Mouse (Mus musculus): ENCODE measurements around the gene Fam155a.
A peak's percentile ranks its signal among the peaks of the same experiment; 100 is the strongest.

Fam155a gene

DNA sequence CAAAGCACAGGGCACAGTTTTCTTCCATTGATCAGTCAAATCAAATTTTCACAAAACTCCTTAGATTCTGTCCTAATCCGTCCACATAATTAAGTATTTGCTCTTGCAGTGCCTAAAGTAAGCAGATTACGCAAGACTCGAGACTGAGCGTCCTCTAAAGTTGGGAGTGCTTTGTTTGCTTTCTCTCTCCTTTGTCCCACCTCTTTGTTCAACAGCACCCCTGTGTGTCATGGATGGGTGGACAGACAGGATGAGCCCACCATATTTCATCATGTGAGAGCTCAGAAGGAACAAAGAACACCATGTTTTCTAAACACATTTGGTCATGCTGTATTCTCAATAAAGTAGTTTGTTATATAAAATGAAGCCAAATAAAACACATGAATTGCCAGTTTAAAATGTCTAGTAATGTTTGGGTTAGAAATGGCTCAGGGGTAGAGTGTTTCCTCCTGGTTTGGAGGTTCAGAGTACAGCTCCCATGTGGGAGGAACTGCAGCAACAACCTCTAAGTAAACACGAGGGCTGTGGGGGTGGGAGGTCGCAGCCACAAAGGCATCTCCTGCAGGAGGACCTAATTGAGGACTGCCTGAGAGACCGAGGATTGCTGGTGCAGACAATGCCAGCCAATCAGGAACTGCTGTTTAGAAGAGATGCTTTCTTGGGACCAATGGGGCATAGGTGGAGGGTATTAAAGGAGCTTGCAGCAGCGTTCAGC, 482.8 kb downstream of the Fam155a start:
- no peak for DNase-seq (ENCODE audit: low spot score in 2 of 2)

DNA sequence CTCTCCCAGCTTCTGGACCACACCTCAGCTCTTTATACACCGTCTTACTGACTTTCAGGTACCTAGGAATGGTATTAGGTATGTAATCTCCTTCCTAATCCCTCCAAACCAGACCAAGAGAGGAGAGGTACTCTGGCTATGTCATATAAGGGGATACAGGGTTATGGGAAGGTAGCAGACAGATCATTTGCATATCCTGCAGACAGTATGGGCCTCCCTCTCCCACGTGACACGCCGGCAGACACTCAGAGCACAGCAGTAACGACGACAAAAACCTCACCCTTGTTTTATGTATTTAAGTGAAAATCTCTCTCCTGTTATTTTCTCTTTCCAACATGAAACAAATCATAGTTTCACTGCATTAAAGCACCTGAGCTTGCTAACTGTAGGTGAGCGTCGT, 496.8 kb downstream of the Fam155a start:
- DNase-seq (ENCODE audit: low spot score in 2 of 2) = no peak

DNA sequence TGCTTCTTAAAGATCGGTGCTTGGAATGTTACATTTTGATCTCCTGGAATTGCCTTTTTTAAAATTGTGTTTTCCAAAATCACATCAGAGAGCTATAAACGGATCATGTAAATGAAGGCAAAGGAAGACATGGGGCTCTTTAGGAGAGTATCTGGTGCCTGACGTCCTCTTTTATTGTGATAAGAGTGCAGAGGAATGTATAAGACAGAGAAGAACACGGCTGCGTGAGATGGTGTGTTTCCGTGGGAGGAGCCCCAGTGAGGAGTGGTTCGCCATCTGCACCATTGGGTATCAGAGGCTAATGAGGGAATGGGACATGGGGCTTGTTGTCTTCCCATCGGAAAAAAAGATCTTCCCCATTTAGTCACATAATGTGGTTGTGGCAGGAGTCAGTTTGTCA, 506.6 kb downstream of the Fam155a start:
- DNase-seq (ENCODE audit: low spot score in 2 of 2) = no peak

DNA sequence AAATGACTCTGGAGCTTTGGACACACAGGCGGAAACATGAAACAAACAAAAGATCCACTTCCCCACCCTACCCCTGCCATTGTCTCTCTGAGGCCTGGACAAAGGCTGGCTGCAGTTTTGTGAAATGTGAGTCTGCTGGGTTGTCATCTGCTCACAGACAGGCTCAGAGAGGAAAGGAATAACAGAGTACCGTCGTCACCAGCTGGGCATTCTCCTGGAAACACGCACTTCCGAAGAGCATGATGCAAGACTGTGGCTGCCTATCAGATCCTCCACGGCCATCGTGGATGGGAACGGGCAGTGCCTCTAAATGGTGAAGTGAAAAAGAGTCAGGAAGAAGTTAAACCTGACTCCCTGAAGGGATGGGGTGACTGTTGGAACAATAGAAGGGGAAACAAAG, 509.4 kb downstream of the Fam155a start:
- no peak for DNase-seq (ENCODE audit: low spot score in 2 of 2)

- no peak for DNase-seq (ENCODE audit: low spot score in 2 of 2)
Observed at GRCm38 (mm10) chr8:9255316-9255715, 515.6 kb downstream of the Fam155a start.

DNA sequence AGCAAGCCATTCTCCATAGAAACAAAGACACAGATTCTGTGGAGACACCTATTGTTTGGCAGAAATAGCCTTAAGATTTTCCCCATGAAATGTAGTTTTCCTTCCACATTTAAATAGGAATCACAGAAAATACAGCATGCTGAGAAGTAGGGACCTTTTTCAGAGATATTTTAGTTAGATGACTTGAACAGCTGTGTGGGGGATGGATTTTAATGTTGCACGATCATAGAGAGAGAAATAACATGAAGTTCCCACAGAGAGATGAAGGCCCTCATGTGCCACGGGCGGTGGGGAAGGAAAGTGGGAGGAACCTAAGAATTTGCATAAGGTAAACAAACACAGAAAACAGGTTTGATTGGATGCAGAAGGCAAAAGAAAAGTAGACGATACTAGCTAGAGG, 518.0 kb downstream of the Fam155a start:
- no peak for DNase-seq (ENCODE audit: low spot score in 2 of 2)

- no peak for DNase-seq (ENCODE audit: low spot score in 2 of 2)
Observed at GRCm38 (mm10) chr8:9248109-9248821, 522.7 kb downstream of the Fam155a start.

DNA sequence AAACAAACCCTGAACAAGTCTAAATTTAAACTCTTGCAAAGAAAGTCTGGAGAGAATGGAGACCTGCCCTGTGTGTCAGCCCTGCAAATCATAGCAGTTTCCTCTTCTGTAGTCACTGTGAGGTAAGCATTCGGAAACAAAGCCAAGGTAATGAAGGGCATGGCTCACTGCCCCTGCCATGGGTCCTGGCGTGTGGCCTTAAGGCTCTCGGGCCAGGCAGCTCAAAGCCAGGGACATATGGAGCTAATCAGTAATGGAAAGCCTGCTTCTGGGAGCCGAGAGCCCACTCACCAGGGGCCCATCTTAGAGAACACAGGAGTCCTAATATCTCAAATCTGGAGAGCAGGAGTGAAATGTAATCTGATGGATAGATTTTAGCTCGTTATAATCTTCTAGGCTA, 525.0 kb downstream of the Fam155a start:
- DNase-seq (ENCODE audit: low spot score in 2 of 2) = no peak

- DNase-seq (ENCODE audit: low spot score in 2 of 2) = no peak
Observed at GRCm38 (mm10) chr8:9240996-9241395, 530.0 kb downstream of the Fam155a start.

- no peak for DNase-seq (ENCODE audit: low spot score in 2 of 2)
Observed at GRCm38 (mm10) chr8:9239741-9240140, 531.2 kb downstream of the Fam155a start.

DNA sequence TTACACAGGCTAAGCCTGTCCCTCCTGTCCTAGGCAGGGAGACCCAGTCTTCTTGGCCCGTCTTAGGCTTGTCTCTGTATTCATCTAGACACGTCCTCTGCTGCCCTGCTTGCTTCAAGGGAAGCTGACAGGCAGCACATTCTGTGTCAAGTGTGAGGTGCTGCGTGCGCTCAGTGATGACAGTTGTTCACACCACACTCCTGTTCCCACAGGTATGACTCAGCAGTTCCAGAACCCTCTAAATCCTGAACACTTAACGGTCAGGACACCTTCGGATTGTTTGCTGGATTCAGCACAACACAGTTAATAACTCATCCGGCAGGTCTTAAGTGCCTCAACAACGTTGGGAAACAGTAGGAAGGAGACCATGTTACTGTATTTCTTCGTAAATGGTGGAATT, 532.0 kb downstream of the Fam155a start:
- DNase-seq (ENCODE audit: low spot score in 2 of 2) = no peak

DNA sequence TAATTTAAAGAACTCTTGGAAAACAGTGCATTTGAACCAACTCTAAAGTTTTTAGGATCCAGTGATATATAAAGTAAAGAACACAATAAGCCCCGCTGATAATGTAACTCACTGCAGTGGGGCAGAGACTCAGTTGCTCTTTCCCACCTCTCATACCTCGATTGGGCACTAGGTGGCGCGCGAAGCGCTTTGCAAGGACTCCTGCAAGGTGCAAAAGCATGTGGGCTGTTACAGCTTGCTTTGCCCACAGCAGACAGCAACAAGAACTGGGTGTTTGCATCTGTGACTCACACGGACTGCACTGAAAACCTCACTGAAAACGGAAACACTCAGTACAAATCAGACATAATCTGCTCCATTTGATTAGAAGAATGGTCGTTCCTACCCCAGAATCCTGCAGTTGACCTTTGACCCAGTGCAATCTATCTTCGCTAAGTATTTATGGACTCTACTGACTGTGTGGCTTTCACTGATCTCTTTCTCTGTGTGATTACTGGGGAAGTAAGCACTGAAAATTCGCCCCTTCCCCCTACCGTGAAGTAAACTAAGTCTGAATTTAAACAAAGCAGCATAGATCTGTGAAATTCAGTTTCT, 537.5 kb downstream of the Fam155a start:
- DNase-seq (ENCODE audit: low spot score in 2 of 2) = peak; percentile 90 to 92

DNA sequence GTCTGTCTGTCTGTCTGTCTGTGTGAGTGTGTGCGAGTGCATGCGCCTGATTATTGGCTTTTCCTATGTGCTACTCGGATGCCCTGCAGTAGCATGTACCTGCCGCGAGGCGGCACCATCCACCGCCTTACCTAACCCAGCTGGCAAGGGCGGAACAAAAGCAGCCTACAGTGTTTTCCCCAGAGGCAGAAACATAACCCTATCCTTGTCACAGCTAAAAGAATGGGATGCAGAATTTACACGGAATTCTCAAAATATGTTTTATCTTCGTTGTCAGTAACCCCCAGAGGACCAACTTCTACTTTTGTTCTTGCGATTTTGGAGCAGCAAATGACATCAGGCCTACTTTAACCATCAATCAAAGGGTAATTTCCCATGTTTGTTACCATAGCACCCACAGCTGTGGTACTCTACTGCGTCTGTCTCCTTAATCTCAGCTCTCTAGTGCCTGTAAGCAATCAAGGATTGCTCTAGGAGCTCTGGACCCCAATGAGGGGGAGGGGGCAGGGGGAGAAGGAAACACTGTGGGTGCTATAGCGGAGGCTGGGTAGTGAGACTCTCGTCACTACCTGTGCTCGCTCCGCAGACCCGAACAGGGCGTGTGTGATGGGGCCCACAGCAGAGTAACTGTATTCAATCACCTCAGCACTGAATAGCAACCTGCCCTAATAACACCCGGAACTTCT, 543.0 kb downstream of the Fam155a start:
- DNase-seq (ENCODE audit: low spot score in 2 of 2) = peak; percentile 70 to 71

- DNase-seq (ENCODE audit: low spot score in 2 of 2) = peak; percentile 64 to 70
Observed at GRCm38 (mm10) chr8:9226767-9227166, 544.2 kb downstream of the Fam155a start.

- no peak for DNase-seq (ENCODE audit: low spot score in 2 of 2)
Observed at GRCm38 (mm10) chr8:9211751-9212150, 559.2 kb downstream of the Fam155a start.

DNA sequence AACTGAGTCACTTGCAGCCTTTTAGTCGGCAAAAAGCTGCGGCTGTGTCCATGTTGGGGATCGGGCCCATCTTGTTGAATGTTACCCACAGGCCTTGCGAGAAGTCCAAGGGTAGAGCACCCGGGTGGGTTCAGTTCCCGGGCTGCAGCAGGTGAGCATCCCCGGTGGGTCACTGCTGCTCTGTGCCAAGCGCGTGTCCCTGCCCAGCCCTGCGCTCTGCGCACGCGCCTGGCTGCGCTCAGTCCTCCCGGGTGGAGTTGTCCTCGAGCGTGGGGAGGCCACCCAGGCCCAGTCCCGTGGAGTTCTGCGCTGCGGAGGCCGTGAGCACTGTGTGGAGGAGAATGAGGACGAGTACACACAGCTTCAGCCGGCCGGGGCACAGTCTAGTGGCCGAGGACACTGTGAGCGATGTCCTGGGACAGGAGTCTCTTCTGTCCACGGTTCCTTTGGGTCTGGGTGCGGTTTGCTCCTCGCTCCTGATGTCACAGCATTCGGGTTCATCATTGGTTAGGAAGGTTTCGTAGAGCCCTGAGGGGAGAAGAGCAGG, 563.4 kb downstream of the Fam155a start:
- DNase-seq (ENCODE audit: low spot score in 2 of 2) = no peak

DNA sequence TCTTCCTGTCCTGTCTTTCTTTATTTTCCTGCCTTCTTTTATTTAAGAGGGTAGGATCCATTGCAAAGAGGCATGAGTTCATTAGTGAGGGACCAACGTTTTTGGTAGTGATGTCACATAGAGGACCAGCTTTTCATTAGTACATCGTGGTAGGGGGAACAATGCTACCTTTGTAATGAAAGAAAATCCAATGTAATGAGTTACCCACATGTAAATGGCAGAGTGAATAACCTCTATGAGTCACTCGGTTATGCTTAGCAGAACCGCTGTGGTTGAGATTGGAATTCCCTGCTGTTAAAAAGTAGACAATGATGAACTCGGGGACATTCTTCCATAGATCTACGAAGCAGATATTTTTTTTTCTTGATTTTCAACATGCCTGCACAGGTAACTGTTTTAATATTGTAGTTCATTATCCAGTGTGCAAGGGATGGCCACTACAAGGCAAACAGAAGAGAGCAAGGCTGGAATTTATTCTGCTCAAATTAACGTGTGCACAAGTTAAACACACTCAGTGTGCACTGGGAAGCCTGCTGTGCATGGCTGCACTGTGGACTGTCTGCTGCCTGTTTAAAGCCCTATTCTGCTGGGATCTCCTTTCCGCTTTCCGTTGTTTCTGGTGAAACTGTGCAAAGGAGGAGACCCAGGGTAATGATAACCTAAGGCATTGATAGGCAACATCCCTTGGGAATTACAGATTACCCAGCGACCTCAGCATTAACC, 566.5 kb downstream of the Fam155a start:
- DNase-seq (ENCODE audit: low spot score in 2 of 2) = no peak

GRCm38 (mm10) chr8:9200099-9200498, 570.9 kb downstream of the Fam155a start:
- DNase-seq (ENCODE audit: low spot score in 2 of 2) = no peak

DNA sequence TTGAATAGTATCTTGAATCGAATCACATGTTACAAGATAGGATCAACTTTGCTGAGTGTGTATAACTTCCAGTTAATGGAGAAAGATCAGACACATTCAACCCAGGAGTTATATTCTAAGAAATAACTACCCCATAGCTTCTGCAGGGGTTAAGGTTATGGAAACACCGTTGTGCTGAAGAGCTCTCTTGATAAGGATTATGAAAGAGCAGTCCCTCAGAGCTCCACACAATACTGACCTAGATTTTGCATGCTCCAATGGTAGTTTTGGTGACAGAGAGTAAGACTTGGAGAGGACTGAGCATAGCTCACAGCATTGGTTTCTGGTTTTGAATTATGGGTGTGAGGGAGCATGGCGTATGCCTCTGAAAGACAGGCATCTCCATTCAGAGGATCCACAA, 579.3 kb downstream of the Fam155a start:
- no peak for DNase-seq (ENCODE audit: low spot score in 2 of 2)

DNA sequence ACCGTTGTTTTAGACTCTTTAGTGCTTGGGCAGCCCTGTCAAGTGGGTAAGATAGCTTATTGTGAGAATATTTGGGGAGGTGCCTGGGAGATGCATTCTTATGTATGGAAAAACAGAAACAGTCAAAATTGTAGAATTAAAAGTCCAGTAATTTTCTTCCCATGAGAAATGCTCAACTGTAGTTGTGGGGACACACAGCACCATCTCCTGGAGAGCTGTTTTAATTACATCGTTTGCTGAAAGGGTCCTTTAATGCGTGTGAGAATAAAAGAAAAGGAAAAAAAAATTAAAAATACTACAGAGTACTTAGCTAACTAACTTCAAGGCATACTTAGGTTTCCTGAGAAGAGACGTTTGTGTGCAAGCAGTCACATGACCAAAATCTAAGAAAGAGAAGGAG, 582.3 kb downstream of the Fam155a start:
- DNase-seq (ENCODE audit: low spot score in 2 of 2) = no peak

DNA sequence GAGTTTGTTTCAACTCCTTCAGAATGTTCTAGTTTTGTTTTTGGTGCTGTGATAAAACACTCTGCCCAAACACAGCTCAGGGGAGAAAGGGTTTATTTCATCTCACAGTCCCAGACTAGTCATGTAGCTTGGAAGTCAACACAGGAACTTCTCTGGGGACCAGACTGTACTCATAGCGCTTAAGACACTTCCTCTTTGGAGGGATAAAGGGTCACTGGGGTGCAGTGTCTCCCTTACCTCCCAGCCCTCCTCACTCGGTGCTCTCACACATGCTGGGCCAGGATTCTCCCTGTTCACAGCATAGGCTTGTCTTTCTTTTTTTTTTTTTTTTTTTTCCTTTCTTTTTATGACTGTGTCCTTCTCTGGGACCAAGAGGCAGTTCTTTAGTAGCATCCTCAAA, 585.8 kb downstream of the Fam155a start:
- DNase-seq (ENCODE audit: low spot score in 2 of 2) = no peak

- no peak for DNase-seq (ENCODE audit: low spot score in 2 of 2)
Observed at GRCm38 (mm10) chr8:9182461-9182860, 588.5 kb downstream of the Fam155a start.
